Mouse (Mus musculus) gastrocnemius, adult 8-10 months (tissue): ENCODE data around the gene Trhde. TPM values are rescaled to one million over a fixed set of nuclear protein-coding genes. Genes with fewer than 3 reads are reported as not detected.

Experiments used
- DNase-seq, 2 experiments: peaks; one replicate each; pipeline ENCODE4 v3.0.0; 2022; ENCODE audit warnings: low spot score in 2 of 2
- total RNA-seq, 4 experiments: library from RNA; stranded (reverse); gene quantifications; 2 replicates each; pipeline ENCODE4 v1.2.4; 2022

The Trhde gene
- total RNA-seq, 4 experiments from 2014 or later, result 0.34 to 0.86 (median 0.51) TPM

GRCm38 (mm10) chr10:114736377-114736776 is 65.7 kb downstream of the Trhde start:
- no peak for DNase-seq

GRCm38 (mm10) chr10:114735678-114736077 is 66.4 kb downstream of the Trhde start:
- no peak for DNase-seq

- no peak for DNase-seq
Observed at GRCm38 (mm10) chr10:114735111-114735510, 67.0 kb downstream of the Trhde start.

- DNase-seq, result no peak
Observed at GRCm38 (mm10) chr10:114725591-114725990, 76.5 kb downstream of the Trhde start.

GRCm38 (mm10) chr10:114701791-114702190 is 100.3 kb downstream of the Trhde start:
- no peak for DNase-seq

- DNase-seq, result no peak
Observed at GRCm38 (mm10) chr10:114671791-114672415, 130.2 kb downstream of the Trhde start.

- no peak for DNase-seq
Observed at GRCm38 (mm10) chr10:114593046-114593445, 209.1 kb downstream of the Trhde start.

- DNase-seq, result no peak
Observed at GRCm38 (mm10) chr10:114578926-114579325, 223.2 kb downstream of the Trhde start.

- DNase-seq, result no peak
Observed at GRCm38 (mm10) chr10:114567891-114568290, 234.2 kb downstream of the Trhde start.

- DNase-seq, result no peak
Observed at GRCm38 (mm10) chr10:114509186-114509585, 292.9 kb downstream of the Trhde start.

- DNase-seq, result no peak
Observed at GRCm38 (mm10) chr10:114488806-114489205, 313.3 kb downstream of the Trhde start.

- DNase-seq, result no peak
Observed at GRCm38 (mm10) chr10:114455591-114455990, 346.5 kb downstream of the Trhde start.

- no peak for DNase-seq
Observed at GRCm38 (mm10) chr10:114448116-114448515, 354.0 kb downstream of the Trhde start.

GRCm38 (mm10) chr10:114418956-114419530 is 383.1 kb downstream of the Trhde start:
- no peak for DNase-seq

GRCm38 (mm10) chr10:114415717-114416116 is 386.4 kb downstream of the Trhde start:
- no peak for DNase-seq

- DNase-seq, result no peak
Observed at GRCm38 (mm10) chr10:114405260-114405659, 396.8 kb downstream of the Trhde start.

GRCm38 (mm10) chr10:114403795-114404194 is 398.3 kb downstream of the Trhde start:
- no peak for DNase-seq

- no peak for DNase-seq
Observed at GRCm38 (mm10) chr10:114370804-114371203, 431.3 kb downstream of the Trhde start.

GRCm38 (mm10) chr10:114363442-114363841 is 438.7 kb downstream of the Trhde start:
- DNase-seq, result no peak

- DNase-seq, result no peak
Observed at GRCm38 (mm10) chr10:114362631-114363030, 439.5 kb downstream of the Trhde start.
